Mouse (Mus musculus): ENCODE data around the gene Nit2.

GRCm38 (mm10) chr16:57122682-57123445, 44.3 kb downstream of the Nit2 start:
- TF ChIP-seq SRF (IDR thresholded peaks at IDR 0.05; ENCODE audit: control insufficient read depth, insufficient read length, low read depth) (no peak), POLR2A (IDR thresholded peaks at IDR 0.05; ENCODE audit: insufficient read length, low read depth) (no peak), MYOG (IDR thresholded peaks at IDR 0.05; ENCODE audit: control insufficient read depth in 1 of 3, insufficient read depth in 1 of 3, insufficient read length in 2 of 3, low read depth in 2 of 3) (no peak), MAX (IDR thresholded peaks at IDR 0.05; ENCODE audit: low read depth) (no peak), E2F4 (IDR thresholded peaks at IDR 0.05; ENCODE audit: insufficient read depth) (no peak), POLR2AphosphoS2 (IDR thresholded peaks at IDR 0.05; ENCODE audit: insufficient read length, low read depth) (no peak), USF1 (IDR thresholded peaks at IDR 0.05; ENCODE audit: low read depth) (no peak), MYOD1 (IDR thresholded peaks at IDR 0.05; ENCODE audit: control insufficient read depth in 1 of 3, insufficient read length in 2 of 3, low read depth in 2 of 3) (no peak), TCF12 (IDR thresholded peaks at IDR 0.05; ENCODE audit: insufficient read depth, poor library complexity, severe bottlenecking) (no peak), CEBPB (IDR thresholded peaks at IDR 0.05; ENCODE audit: insufficient read depth, poor library complexity, severe bottlenecking) (no peak)
